Mouse (Mus musculus) neural tube, embryonic 14.5 days (tissue): Measurements from ENCODE around the gene Eras. TPM values are rescaled to one million over a fixed set of nuclear protein-coding genes. Genes with fewer than 3 reads are reported as not detected.
"Not testable (repeated sequence)": the region's sequence is repeated elsewhere in the genome, so short reads cannot be mapped to it uniquely, and the experiment has no call there.

ENCODE experiments used
- ATAC-seq: fragments of 200-750 bp; cut with Nextera tagmentation; 2 replicates; pipeline ENCODE4 v1.8.0; 2017; ENCODE audit warnings: low read depth, mild to moderate bottlenecking, moderate TSS enrichment, moderate library complexity
- H3K27ac ChIP-seq: fragments of 300-500 bp; sonication (generic); 2 replicates; pipeline ENCODE4 v1.5.1; 2014; ENCODE audit warnings: low read depth, mild to moderate bottlenecking, control low read depth, low read length, moderate library complexity, mixed read lengths
- H3K27me3 ChIP-seq: fragments of 300-500 bp; sonication (generic); 2 replicates; pipeline ENCODE4 v1.6.1; 2014; ENCODE audit warnings: low read length; ENCODE audit not compliant: control insufficient read depth, insufficient read depth
- H3K36me3 ChIP-seq: fragments of 300-500 bp; sonication (generic); 2 replicates; pipeline ENCODE4 v1.6.1; 2014; ENCODE audit warnings: low read length, mixed read lengths; ENCODE audit not compliant: control insufficient read depth, insufficient read depth
- H3K4me1 ChIP-seq: fragments of 300-500 bp; sonication (generic); 2 replicates; pipeline ENCODE4 v1.6.1; 2014; ENCODE audit warnings: low read length; ENCODE audit not compliant: control insufficient read depth, insufficient read depth
- H3K4me2 ChIP-seq: fragments of 300-500 bp; sonication (generic); 2 replicates; pipeline ENCODE4 v1.6.1; 2014; ENCODE audit warnings: mild to moderate bottlenecking, low read depth, low read length, control low read depth
- H3K4me3 ChIP-seq: fragments of 300-500 bp; sonication (generic); 2 replicates; pipeline ENCODE4 v1.5.1; 2014; ENCODE audit warnings: low read depth, low read length, control low read depth, mixed read lengths
- H3K9ac ChIP-seq: fragments of 300-500 bp; sonication (generic); replicated peaks from 2 replicates; pipeline ENCODE4 v1.6.1; 2014; ENCODE audit warnings: low read depth, mild to moderate bottlenecking, control low read depth, low read length, mixed read lengths
- H3K9me3 ChIP-seq: fragments of 300-500 bp; sonication (generic); 2 replicates; pipeline ENCODE4 v1.6.1; 2016; ENCODE audit warnings: low read length; ENCODE audit not compliant: control insufficient read depth
- WGBS: fragments of 180-500 bp; shearing (Covaris S2); extraction: QIAGEN DNeasy Blood & Tissue Kit; methylation state at CpG from one replicate; pipeline ENCODE4 v1.1.7; 2014; 5-methylcytosine and 5-hydroxymethylcytosine counted together
- polyA plus RNA-seq: library from polyadenylated mRNA; unstranded; fragments of >200 nt; fragmentation: Nextera tagmentation; extraction: Ambion mirVana; gene quantifications from 2 replicates; pipeline ENCODE4 v1.2.1, GENCODE M21; 2014

Gene Eras
- polyA plus RNA-seq, 1 experiment from 2014 or later = not detected

GRCm38 (mm10) chrX:7919601-7920383 is 8.6 kb downstream of the Eras start, which contains the start of gene Pcsk1n:
Gene Pcsk1n (plus strand): TSS chrX:7919822.
- peak within 1 kb of the TSS; percentile 61 for H3K4me2 ChIP-seq
- 19% methylated on average over 35 of the region's 40 CpGs for WGBS
- no peaks in the 10 kb centered on the region for H3K36me3 ChIP-seq
- H3K27ac ChIP-seq = peak within 1 kb of the TSS; percentile 70
- H3K9me3 ChIP-seq = no peaks in the 10 kb centered on the region
- peak within 1 kb of the TSS; percentile 45 for H3K4me3 ChIP-seq
- H3K4me1 ChIP-seq = 0 out of 2 replicates have a peak, but pooled peaks cover 9% of the 10 kb centered on the region
- peak; percentile 91 for ATAC-seq
- peak within 1 kb of the TSS; percentile 58 for H3K9ac ChIP-seq
- H3K27me3 ChIP-seq = no peaks in the 10 kb centered on the region

- 78% methylated on average over 6 of the region's 6 CpGs for WGBS
- H3K4me3 ChIP-seq, ATAC-seq: not testable (repeated sequence)
Observed at GRCm38 (mm10) chrX:7917960-7918359, 10.4 kb downstream of the Eras start.

GRCm38 (mm10) chrX:7915669-7916068 is 12.7 kb downstream of the Eras start:
- H3K9ac ChIP-seq, H3K4me1 ChIP-seq, H3K27me3 ChIP-seq, H3K9me3 ChIP-seq, H3K27ac ChIP-seq, H3K36me3 ChIP-seq, ATAC-seq, H3K4me2 ChIP-seq, H3K4me3 ChIP-seq: not testable (repeated sequence)
- 24% methylated on average over 3 of the region's 3 CpGs for WGBS

More at GRCm38 (mm10) chrX:7917960-7918359, 10.4 kb downstream of the Eras start:
- not testable (repeated sequence) for H3K27me3 ChIP-seq, H3K9ac ChIP-seq, H3K4me1 ChIP-seq, H3K4me2 ChIP-seq, H3K27ac ChIP-seq, H3K9me3 ChIP-seq, H3K36me3 ChIP-seq

- Histone ChIP-seq H3K9ac (no peak overlapping the region), H3K27ac (no peak overlapping the region), H3K36me3 (no peaks in the 10 kb centered on the region), H3K9me3 (no peaks in the 10 kb centered on the region), H3K27me3 (no peaks in the 10 kb centered on the region), H3K4me3 (no peak overlapping the region), H3K4me1 (no peaks in the 10 kb centered on the region), H3K4me2 (no peak overlapping the region)
- 52% methylated on average over 6 of the region's 6 CpGs for WGBS
- ATAC-seq = no peak
Observed at GRCm38 (mm10) chrX:7910473-7910872, 17.9 kb downstream of the Eras start.

- H3K4me2 ChIP-seq, H3K27ac ChIP-seq, H3K4me3 ChIP-seq, H3K9me3 ChIP-seq, H3K27me3 ChIP-seq, H3K4me1 ChIP-seq, H3K9ac ChIP-seq, ATAC-seq, H3K36me3 ChIP-seq: not testable (repeated sequence)
- WGBS = 92% methylated on average over 4 of the region's 4 CpGs
Observed at GRCm38 (mm10) chrX:7909242-7909641, 19.2 kb downstream of the Eras start, which contains the start of gene Gm10490. Gene Gm10490 (plus strand): TSS chrX:7909542.

- Histone ChIP-seq H3K27ac (no peak within 1 kb of the TSS), H3K4me3 (no peak within 1 kb of the TSS), H3K36me3 (no peaks in the 10 kb centered on the region), H3K9ac (no peak within 1 kb of the TSS), H3K4me1 (no peaks in the 10 kb centered on the region), H3K27me3 (no peaks in the 10 kb centered on the region), H3K9me3 (no peaks in the 10 kb centered on the region), H3K4me2 (no peak within 1 kb of the TSS)
- 93% methylated on average over 5 of the region's 5 CpGs for WGBS
- no peak for ATAC-seq
Observed at GRCm38 (mm10) chrX:7907735-7908134, 20.7 kb downstream of the Eras start, which contains the start of gene Gm10491. Gene Gm10491 (minus strand): TSS chrX:7907835.

GRCm38 (mm10) chrX:7904441-7904840 is 24.0 kb downstream of the Eras start:
- Histone ChIP-seq H3K9ac (no peak overlapping the region), H3K27ac (no peak overlapping the region), H3K4me1 (no peaks in the 10 kb centered on the region), H3K4me3 (no peak overlapping the region), H3K27me3 (no peaks in the 10 kb centered on the region), H3K4me2 (no peak overlapping the region), H3K9me3 (no peaks in the 10 kb centered on the region), H3K36me3 (no peaks in the 10 kb centered on the region)
- WGBS = 93% methylated on average over 5 of the region's 5 CpGs
- no peak for ATAC-seq

- WGBS = 11% methylated on average over 55 of the region's 62 CpGs
- Histone ChIP-seq H3K4me2 (peak within 1 kb of the TSS; percentile 53), H3K27ac (peak within 1 kb of the TSS; percentile 88), H3K9me3 (no peaks in the 10 kb centered on the region), H3K9ac (peak within 1 kb of the TSS; percentile 62), H3K4me3 (peak within 1 kb of the TSS; percentile 46), H3K4me1 (peaks cover 6% of the 10 kb centered on the region; the same call in 1 of the 2 replicates), H3K36me3 (0 out of 2 replicates have a peak, but pooled peaks cover 3% of the 10 kb centered on the region), H3K27me3 (no peaks in the 10 kb centered on the region)
- ATAC-seq = peak; percentile 98
Observed at GRCm38 (mm10) chrX:7898880-7899874, 29.2 kb downstream of the Eras start, which contains the start of the genes Pqbp1 and Timm17b. Gene Pqbp1 (minus strand): TSS chrX:7899269. Gene Timm17b (plus strand): TSS chrX:7899357.
